Mouse (Mus musculus) embryonic facial prominence, embryonic 12.5 days (tissue): ENCODE measurements around the gene Otogl. TPM values are rescaled to one million over a fixed set of nuclear protein-coding genes. Genes with fewer than 3 reads are reported as not detected.

Experiments used
- ATAC-seq: fragments of 200-750 bp; cut with Nextera tagmentation; 2 replicates; pipeline ENCODE4 v1.8.0; 2017; ENCODE audit not compliant: insufficient number of reproducible peaks, insufficient read depth, low FRiP score, low TSS enrichment
- H3K27ac ChIP-seq: fragments of 300-500 bp; sonication (generic); 2 replicates; pipeline ENCODE4 v1.5.1; 2016; ENCODE audit warnings: mild to moderate bottlenecking
- H3K27me3 ChIP-seq: fragments of 300-500 bp; sonication (generic); 2 replicates; pipeline ENCODE4 v1.6.1; 2016; ENCODE audit warnings: mild to moderate bottlenecking, moderate library complexity
- H3K36me3 ChIP-seq: fragments of 300-500 bp; sonication (generic); 2 replicates; pipeline ENCODE4 v1.6.1; 2016; ENCODE audit warnings: mild to moderate bottlenecking
- H3K4me1 ChIP-seq: fragments of 300-500 bp; sonication (generic); 2 replicates; pipeline ENCODE4 v1.6.1; 2016
- H3K4me2 ChIP-seq: fragments of 300-500 bp; sonication (generic); replicated peaks from 2 replicates; pipeline ENCODE4 v1.6.1; 2016; ENCODE audit warnings: mild to moderate bottlenecking, moderate library complexity
- H3K4me3 ChIP-seq: fragments of 300-500 bp; sonication (generic); 2 replicates; pipeline ENCODE4 v1.5.1; 2016; ENCODE audit warnings: mild to moderate bottlenecking
- H3K9ac ChIP-seq: fragments of 300-500 bp; sonication (generic); 2 replicates; pipeline ENCODE4 v1.6.1; 2016; ENCODE audit warnings: mild to moderate bottlenecking, moderate library complexity
- H3K9me3 ChIP-seq: fragments of 300-500 bp; sonication (generic); 2 replicates; pipeline ENCODE4 v1.6.1; 2016; ENCODE audit warnings: mild to moderate bottlenecking, moderate library complexity
- WGBS: fragments of 180-500 bp; shearing (Covaris S2); methylation state at CpG from one replicate; pipeline ENCODE4 v1.1.7; 2016; 5-methylcytosine and 5-hydroxymethylcytosine counted together
- polyA plus RNA-seq: library from polyadenylated mRNA; unstranded; fragments of >200 nt; fragmentation: Nextera tagmentation; extraction: Ambion mirVana; gene quantifications from 2 replicates; pipeline ENCODE4 v1.2.1, GENCODE M21; 2016

The Otogl gene
- polyA plus RNA-seq, result 0.24 and 0.31 TPM in 2 replicates

- 55% methylated on average over 7 of the region's 7 CpGs for WGBS
- H3K4me1 ChIP-seq, result peaks cover 3% of the 10 kb centered on the region; the same call in 1 of the 2 replicates
Measured at GRCm38 (mm10) chr10:107912084-107912573, at the start of gene Otogl. Gene Otogl, minus strand, starts transcription at chr10:107912134.

GRCm38 (mm10) chr10:107956588-107956987 is 44.7 kb upstream of the Otogl start:
- no peaks in the 10 kb centered on the region for H3K27me3 ChIP-seq
- no peaks in the 10 kb centered on the region for H3K4me1 ChIP-seq
- no peak overlapping the region for H3K4me3 ChIP-seq
- no peak for ATAC-seq
- H3K27ac ChIP-seq, result no peak overlapping the region
- no peak overlapping the region for H3K9ac ChIP-seq
- no peaks in the 10 kb centered on the region for H3K36me3 ChIP-seq
- no peaks in the 10 kb centered on the region for H3K9me3 ChIP-seq
- WGBS, result 81% methylated on average over 5 of the region's 5 CpGs
- no peak overlapping the region for H3K4me2 ChIP-seq

More at GRCm38 (mm10) chr10:107912084-107912573, at the start of gene Otogl:
- H3K4me2 ChIP-seq, result no peak within 1 kb of the TSS
- H3K27ac ChIP-seq, result no peak within 1 kb of the TSS
- no peak within 1 kb of the TSS for H3K9ac ChIP-seq
- no peaks in the 10 kb centered on the region for H3K27me3 ChIP-seq
- peaks cover 5% of the 10 kb centered on the region; the same call in 1 of the 2 replicates for H3K9me3 ChIP-seq
- ATAC-seq, result no peak
- no peak within 1 kb of the TSS for H3K4me3 ChIP-seq
- no peaks in the 10 kb centered on the region for H3K36me3 ChIP-seq

GRCm38 (mm10) chr10:107954444-107954843 is 42.5 kb upstream of the Otogl start:
- H3K36me3 ChIP-seq, result no peaks in the 10 kb centered on the region
- no peak overlapping the region for H3K4me2 ChIP-seq
- no peak overlapping the region for H3K4me3 ChIP-seq
- no peak overlapping the region for H3K27ac ChIP-seq
- no peaks in the 10 kb centered on the region for H3K4me1 ChIP-seq
- no peak overlapping the region for H3K9ac ChIP-seq
- 80% methylated on average over 6 of the region's 6 CpGs for WGBS
- ATAC-seq, result no peak
- no peaks in the 10 kb centered on the region for H3K27me3 ChIP-seq
- no peaks in the 10 kb centered on the region for H3K9me3 ChIP-seq

GRCm38 (mm10) chr10:107951596-107951995 is 39.7 kb upstream of the Otogl start:
- Histone ChIP-seq H3K9ac (no peak overlapping the region), H3K27ac (no peak overlapping the region), H3K4me2 (no peak overlapping the region), H3K9me3 (no peaks in the 10 kb centered on the region), H3K4me3 (no peak overlapping the region), H3K36me3 (no peaks in the 10 kb centered on the region), H3K27me3 (no peaks in the 10 kb centered on the region), H3K4me1 (no peaks in the 10 kb centered on the region; the same call in 1 of the 2 replicates)
- no peak for ATAC-seq
- WGBS, result 77% methylated on average over 6 of the region's 6 CpGs

- no peaks in the 10 kb centered on the region for H3K36me3 ChIP-seq
- no peak for ATAC-seq
- WGBS, result 93% methylated on average over 5 of the region's 5 CpGs
- H3K27me3 ChIP-seq, result no peaks in the 10 kb centered on the region
- H3K9me3 ChIP-seq, result no peaks in the 10 kb centered on the region
- H3K4me1 ChIP-seq, result no peaks in the 10 kb centered on the region; the same call in 1 of the 2 replicates
- no peak overlapping the region for H3K27ac ChIP-seq
- H3K9ac ChIP-seq, result no peak overlapping the region
- no peak overlapping the region for H3K4me2 ChIP-seq
- no peak overlapping the region for H3K4me3 ChIP-seq
Measured at GRCm38 (mm10) chr10:107949945-107950344, 38.0 kb upstream of the Otogl start.

GRCm38 (mm10) chr10:107948647-107949046 is 36.7 kb upstream of the Otogl start:
- H3K9me3 ChIP-seq, result no peaks in the 10 kb centered on the region
- 81% methylated on average over 8 of the region's 8 CpGs for WGBS

GRCm38 (mm10) chr10:107948038-107948437 is 36.1 kb upstream of the Otogl start:
- Histone ChIP-seq H3K4me2 (no peak overlapping the region), H3K9me3 (no peaks in the 10 kb centered on the region), H3K27ac (no peak overlapping the region), H3K4me3 (no peak overlapping the region), H3K36me3 (no peaks in the 10 kb centered on the region), H3K27me3 (no peaks in the 10 kb centered on the region), H3K4me1 (no peaks in the 10 kb centered on the region; the same call in 1 of the 2 replicates), H3K9ac (no peak overlapping the region)
- ATAC-seq, result no peak
- WGBS, result 78% methylated on average over 1 of the region's 1 CpGs

More at GRCm38 (mm10) chr10:107948647-107949046, 36.7 kb upstream of the Otogl start:
- Histone ChIP-seq H3K4me2 (no peak overlapping the region), H3K27ac (no peak overlapping the region), H3K4me1 (no peaks in the 10 kb centered on the region; the same call in 1 of the 2 replicates), H3K9ac (no peak overlapping the region), H3K27me3 (no peaks in the 10 kb centered on the region), H3K36me3 (no peaks in the 10 kb centered on the region), H3K4me3 (no peak overlapping the region)
- no peak for ATAC-seq

GRCm38 (mm10) chr10:107946348-107946747 is 34.4 kb upstream of the Otogl start:
- no peak for ATAC-seq
- Histone ChIP-seq H3K4me3 (no peak overlapping the region), H3K9ac (no peak overlapping the region), H3K9me3 (no peaks in the 10 kb centered on the region), H3K27ac (no peak overlapping the region), H3K36me3 (no peaks in the 10 kb centered on the region), H3K4me1 (no peaks in the 10 kb centered on the region; the same call in 1 of the 2 replicates), H3K4me2 (no peak overlapping the region), H3K27me3 (no peaks in the 10 kb centered on the region)
- WGBS, result 19% methylated on average over 5 of the region's 5 CpGs

- Histone ChIP-seq H3K4me1 (no peaks in the 10 kb centered on the region; the same call in 1 of the 2 replicates), H3K4me3 (no peak overlapping the region), H3K36me3 (no peaks in the 10 kb centered on the region), H3K4me2 (no peak overlapping the region), H3K27ac (no peak overlapping the region), H3K9ac (no peak overlapping the region), H3K27me3 (no peaks in the 10 kb centered on the region), H3K9me3 (no peaks in the 10 kb centered on the region)
- no peak for ATAC-seq
- WGBS, result 73% methylated on average over 3 of the region's 3 CpGs
Measured at GRCm38 (mm10) chr10:107943859-107944258, 31.9 kb upstream of the Otogl start.

GRCm38 (mm10) chr10:107941188-107941900 is 29.4 kb upstream of the Otogl start:
- H3K9ac ChIP-seq, result no peak overlapping the region
- ATAC-seq, result no peak
- 90% methylated on average over 4 of the region's 4 CpGs for WGBS

GRCm38 (mm10) chr10:107940302-107940701 is 28.4 kb upstream of the Otogl start:
- Histone ChIP-seq H3K4me2 (no peak overlapping the region), H3K27ac (no peak overlapping the region), H3K27me3 (no peaks in the 10 kb centered on the region), H3K9ac (no peak overlapping the region), H3K36me3 (no peaks in the 10 kb centered on the region), H3K4me1 (no peaks in the 10 kb centered on the region), H3K4me3 (no peak overlapping the region), H3K9me3 (no peaks in the 10 kb centered on the region)
- ATAC-seq, result no peak
- 79% methylated on average over 6 of the region's 6 CpGs for WGBS

More at GRCm38 (mm10) chr10:107941188-107941900, 29.4 kb upstream of the Otogl start:
- Histone ChIP-seq H3K27ac (no peak overlapping the region), H3K27me3 (no peaks in the 10 kb centered on the region), H3K4me3 (no peak overlapping the region), H3K4me1 (no peaks in the 10 kb centered on the region), H3K9me3 (no peaks in the 10 kb centered on the region), H3K36me3 (no peaks in the 10 kb centered on the region), H3K4me2 (no peak overlapping the region)

- H3K4me1 ChIP-seq, result no peaks in the 10 kb centered on the region
- no peak for ATAC-seq
Measured at GRCm38 (mm10) chr10:107939821-107940220, 27.9 kb upstream of the Otogl start.

More at GRCm38 (mm10) chr10:107939821-107940220, 27.9 kb upstream of the Otogl start:
- Histone ChIP-seq H3K9me3 (no peaks in the 10 kb centered on the region), H3K4me2 (no peak overlapping the region), H3K36me3 (no peaks in the 10 kb centered on the region), H3K4me3 (no peak overlapping the region), H3K9ac (no peak overlapping the region), H3K27me3 (no peaks in the 10 kb centered on the region), H3K27ac (no peak overlapping the region)
- 86% methylated on average over 6 of the region's 6 CpGs for WGBS
